Mouse (Mus musculus) right cerebral cortex, adult 18-20 months (tissue): Measurements from ENCODE around the gene Ptprt.

Experiments
- DNase-seq: peaks from one replicate; pipeline ENCODE4 v3.0.0; 2022; ENCODE audit warnings: mixed read lengths

Ptprt gene

GRCm38 (mm10) chr2:161907214-161907613, 753.7 kb downstream of the Ptprt start:
- DNase-seq = peak; percentile 21

DNA sequence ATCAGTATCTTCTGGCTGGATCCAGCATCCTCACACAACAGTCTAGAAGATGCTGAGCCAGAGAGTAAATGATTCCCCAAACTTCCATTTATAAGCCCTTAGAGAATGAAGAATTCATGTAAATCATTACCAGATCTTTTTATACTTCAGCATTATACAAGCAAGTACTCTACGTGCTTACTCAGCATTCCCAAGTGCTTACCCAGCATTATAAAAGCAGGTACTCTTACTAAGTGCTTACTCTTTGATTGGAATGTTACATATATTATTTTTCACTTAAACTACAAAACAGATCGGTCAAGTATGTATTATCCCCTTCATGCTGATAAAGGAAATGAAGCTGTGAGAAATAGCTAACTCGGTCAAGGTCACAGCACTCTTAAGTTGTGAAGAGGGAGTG, 758.8 kb downstream of the Ptprt start:
- DNase-seq = no peak

DNA sequence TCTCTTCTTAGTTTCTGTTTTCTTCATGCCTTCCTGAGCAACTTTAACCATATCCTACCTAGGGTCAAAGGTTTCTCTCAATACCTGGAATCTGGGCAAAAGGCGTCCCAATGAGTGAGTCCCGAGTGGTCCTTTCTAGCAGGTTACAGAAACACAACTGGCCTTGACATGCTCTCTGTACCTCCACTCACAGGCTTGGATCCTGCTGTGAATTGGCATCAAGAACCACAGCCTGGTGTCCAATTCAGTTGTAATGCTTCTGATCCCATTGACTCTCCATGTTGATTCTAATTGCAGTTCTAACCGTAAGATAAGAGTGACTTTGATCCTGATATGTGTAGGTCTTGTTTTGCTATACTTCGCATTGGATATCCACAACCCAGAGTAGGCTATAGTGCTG, 776.5 kb downstream of the Ptprt start:
- DNase-seq = no peak

GRCm38 (mm10) chr2:161882580-161882979, 778.4 kb downstream of the Ptprt start:
- DNase-seq = no peak

DNA sequence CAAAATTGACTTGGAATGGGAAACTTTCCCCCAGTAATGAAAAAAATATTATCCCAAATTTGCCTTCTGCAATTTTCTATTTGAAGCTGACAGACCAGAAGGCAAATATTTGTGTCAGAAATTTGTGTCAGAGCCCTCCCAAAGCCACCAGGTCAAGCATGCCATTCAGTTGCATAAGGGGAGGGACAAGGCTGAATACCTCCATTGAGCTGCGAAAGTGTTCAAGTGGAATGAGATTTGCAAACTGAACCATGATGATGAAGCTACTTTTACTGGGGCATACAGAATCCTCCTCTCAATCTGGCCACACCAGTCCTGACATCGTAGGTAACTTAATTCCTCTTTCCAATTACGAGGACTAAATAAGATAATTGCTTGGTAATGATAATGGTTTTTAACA, 780.0 kb downstream of the Ptprt start:
- no peak for DNase-seq

- DNase-seq = no peak
Observed at GRCm38 (mm10) chr2:161865231-161865630, 795.7 kb downstream of the Ptprt start.

DNA sequence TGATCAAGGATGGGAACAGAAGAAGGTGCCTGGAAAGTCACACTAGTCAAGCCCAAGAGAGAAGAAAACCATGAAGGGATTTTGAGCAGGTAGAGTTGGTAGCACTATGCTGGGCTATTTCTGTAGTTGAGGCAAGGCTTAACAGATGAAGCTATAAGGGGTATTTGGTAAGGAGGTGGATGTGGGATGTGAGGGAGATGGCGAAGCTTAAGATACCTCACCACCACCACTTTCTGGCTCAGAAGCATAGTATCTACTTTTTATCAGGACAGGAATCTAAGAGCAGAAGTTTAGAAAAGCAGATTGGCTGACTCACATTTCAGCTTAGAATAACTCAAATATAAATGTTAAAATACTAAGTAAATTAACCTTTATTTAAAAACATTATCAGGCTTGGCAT, 802.1 kb downstream of the Ptprt start:
- DNase-seq = peak; percentile 10

- no peak for DNase-seq
Observed at GRCm38 (mm10) chr2:161858361-161858760, 802.6 kb downstream of the Ptprt start.

- no peak for DNase-seq
Observed at GRCm38 (mm10) chr2:161835001-161835400, 825.9 kb downstream of the Ptprt start.

DNA sequence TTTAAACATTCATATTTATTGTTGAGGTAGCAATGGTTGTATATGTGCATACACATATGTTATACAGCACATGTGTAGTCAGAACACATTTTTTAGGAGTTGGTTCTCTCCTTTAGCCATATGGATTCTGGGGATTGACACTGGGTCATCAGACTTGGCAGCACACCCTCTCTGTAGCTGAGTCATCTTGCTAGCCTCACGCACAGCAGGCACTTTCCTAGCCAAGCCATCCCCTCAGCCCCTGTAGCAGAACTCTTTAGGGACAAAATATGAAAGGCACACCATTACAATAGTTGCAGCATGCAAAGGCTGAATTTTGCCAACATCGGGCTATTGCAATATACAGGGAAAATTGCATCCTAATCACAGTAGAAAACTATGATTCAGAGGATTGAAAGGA, 827.1 kb downstream of the Ptprt start:
- DNase-seq = no peak

DNA sequence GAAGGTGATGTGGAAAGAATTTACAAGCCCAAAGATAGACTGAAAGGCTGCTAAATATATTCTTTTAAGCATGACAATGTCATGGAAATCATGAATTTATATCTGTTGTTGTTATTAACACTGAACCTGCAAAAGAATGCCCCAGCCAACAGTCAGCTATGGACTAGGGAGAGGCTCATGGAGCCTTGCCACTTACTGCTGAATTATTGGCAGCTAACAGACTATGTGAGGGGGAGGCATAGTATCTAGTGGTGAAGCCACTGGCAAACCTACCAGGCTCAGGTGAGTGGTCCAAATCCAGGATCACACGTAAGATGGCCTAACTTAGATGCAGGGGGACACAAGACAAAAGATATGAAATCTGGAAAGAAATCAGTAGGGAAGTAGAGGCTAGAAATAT, 847.6 kb downstream of the Ptprt start:
- DNase-seq = no peak

DNA sequence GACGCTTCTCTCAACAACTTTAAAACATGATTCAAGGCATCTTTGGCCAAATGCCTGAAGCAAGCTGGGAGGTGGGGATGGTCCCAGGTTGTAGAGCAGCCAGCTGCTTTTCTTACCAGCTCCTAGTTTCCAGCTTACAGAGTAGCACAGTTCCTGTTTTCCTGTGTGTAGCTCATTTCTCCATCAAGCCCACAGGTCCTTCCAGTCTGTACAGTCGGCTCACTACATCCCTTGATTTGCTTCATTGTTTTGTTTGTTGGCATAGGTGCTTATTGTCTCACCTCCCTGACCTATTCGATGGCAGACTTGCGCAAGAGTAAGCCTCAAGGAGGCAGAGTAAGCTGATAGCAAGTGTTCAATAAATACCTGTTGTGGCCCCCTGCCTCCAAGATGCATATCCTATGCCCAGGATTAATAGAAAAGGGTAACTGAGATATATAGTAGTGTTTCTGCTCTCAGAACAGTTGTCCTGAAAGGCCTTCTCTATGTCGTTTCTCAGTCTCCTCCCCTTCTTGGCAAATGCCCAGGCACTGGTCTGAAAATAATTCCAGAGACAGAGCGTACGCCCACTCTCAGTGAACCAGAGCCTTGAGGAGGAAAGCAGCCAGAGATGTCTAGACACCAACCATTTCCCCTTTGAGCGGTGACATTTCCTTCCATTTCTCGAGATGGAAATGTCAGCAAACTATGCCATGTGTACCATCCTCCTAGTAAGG, 852.7 kb downstream of the Ptprt start:
- peak; percentile 69 for DNase-seq

DNA sequence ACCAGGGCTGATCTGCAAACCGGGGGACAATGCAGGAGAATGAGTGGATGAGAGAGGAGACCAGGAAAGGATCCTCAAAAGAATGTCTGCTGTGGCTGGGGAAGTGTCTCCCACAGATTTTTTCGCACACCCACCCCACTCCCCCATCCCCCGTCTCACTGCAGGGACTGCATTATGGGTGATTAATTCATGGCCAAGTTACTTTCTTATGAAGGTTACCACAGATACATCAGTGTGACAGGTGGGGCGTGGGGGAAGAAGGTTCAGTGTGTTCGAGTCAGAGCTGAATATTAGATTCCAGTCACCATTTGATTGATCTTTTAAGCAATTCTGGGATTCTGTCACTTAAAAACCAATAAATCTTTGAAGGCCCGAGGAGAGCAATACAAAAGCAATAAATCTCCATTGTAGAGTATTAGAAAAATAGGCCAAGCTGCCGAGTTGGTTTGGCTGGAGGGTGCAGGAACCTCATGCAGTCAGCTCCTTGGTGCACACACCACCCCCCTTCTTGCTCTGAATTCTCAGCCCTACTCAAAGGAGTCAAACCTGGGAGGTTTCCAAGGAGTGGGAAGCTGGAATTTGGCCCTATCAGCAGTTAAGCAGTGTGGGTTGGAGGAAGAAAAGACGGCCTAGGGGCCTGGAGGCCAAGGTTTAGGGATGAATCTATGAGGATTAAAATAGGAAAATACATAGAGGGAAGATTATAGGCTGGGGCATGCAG, 854.5 kb downstream of the Ptprt start:
- DNase-seq = peak; percentile 49

DNA sequence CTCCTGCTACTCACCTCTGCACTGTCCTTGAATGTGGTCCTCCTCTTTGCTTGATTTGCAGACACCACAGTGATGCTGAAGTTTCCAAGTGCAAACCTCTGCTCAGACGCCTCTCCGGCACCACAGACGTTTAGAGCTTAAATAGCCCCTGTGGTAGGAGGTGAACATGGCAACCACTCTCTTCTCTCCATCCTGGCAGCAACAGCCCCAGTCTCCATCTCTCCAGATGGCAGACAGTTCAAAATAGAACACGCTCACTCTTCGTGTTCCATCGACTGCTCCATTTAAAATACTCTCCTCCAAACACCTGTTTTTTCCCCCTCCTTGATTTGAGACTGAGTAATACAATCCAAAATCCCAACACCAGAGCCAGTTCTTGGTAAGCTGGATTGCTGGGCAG, 861.0 kb downstream of the Ptprt start:
- DNase-seq = peak; percentile 89

GRCm38 (mm10) chr2:161767528-161767927, 893.4 kb downstream of the Ptprt start:
- DNase-seq = no peak

DNA sequence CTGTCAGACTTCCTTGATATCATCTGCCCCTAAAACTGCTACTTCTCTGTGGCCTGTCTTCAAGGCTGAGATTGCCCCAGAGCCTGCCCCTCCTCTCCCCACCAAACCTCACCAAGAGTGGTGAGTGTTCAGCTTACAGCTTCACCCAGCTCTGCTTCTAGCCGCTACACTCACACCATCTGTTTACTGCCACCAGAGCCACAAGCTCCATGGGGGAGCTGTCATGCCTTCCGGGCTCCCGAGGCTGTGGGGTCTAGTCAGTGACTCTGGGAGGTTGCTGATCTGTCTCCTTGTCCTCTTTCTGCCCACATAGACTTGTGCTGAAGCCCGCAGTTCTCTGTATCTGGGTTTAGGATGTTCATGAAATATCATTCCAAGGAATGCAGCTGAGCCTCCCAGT, 947.9 kb downstream of the Ptprt start:
- no peak for DNase-seq

GRCm38 (mm10) chr2:161709316-161709715, 951.6 kb downstream of the Ptprt start:
- no peak for DNase-seq

DNA sequence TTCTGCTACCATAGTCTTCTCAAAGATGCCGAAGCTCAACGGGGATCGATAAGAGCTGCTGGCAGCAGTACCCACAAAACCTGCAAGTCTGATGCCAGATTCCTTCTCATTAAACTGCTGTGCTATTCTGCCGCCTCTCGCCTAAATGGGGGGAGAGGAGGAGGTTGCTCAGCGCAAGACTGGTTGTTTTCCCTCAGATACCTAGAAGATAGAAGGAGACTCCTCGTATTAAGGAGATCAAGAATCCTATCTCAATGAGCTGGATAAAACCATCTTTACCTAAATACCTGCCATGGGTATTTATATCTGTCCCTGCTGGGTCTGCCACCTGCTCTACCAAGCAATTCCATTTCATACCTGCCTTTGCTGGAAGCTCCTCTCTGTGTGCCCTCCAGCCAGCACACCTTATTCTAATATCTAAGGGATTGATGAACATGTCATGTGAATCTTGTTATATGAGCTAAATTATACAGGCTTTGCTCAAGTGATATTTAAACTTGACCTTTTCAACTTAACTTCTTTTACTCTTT, 954.5 kb downstream of the Ptprt start:
- DNase-seq = no peak

DNA sequence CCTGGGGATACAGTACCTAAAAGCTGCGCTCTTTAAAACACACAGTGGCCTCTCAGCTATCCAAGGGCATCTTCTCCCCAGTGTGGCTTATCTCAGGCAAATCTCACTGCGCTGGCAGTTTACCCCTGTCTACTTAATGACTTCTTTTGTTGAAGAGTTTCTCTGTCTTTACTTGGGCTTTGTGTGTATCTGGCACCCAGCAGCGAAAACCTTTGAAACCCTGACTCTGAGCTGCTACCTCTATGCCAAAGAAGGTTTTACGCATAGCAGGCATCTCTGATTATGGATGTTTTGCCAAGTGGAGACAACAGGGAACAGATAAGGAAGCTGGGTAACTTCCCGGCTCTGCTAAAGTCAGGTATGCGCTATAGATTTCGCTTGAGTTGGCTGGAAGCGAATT, 956.1 kb downstream of the Ptprt start:
- no peak for DNase-seq

DNA sequence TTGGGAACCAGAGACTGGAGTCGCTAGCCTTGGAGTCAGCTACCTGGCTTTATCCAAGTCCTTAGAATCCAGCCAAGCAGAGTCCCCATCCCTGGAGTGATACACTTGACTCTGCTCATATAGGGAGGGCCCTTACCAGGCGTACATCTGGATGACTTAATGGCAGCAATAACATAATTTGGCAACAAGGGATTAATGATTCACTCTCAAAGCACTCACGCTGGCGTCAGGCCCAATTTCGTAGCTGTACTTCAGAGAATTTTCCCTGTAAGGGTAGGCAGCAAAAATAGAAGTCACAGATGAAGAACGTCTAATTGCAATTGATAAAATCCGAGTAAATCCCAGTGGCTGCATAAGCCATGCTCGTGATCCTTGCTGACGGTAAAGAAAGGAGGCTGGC, 956.5 kb downstream of the Ptprt start:
- peak; percentile 12 for DNase-seq

DNA sequence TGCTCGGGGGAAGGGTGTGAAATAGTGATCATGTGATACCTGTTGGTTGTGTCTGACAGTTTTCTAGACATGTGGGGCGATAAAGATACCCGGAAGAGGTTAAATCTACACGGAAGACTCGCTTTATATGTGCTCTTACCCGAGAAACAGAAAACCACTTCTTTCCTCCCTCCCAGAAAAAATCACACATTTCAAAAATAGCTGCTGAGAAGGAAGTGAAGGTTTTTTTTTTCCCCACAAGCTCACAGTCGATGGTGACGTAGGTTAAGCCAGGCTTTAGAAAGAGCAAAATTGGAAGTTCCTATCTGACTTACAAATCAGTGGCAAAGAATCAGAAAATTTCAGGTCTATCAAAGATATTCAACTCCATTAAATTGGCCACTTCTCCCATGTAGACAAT, 965.1 kb downstream of the Ptprt start:
- DNase-seq = peak; percentile 13

DNA sequence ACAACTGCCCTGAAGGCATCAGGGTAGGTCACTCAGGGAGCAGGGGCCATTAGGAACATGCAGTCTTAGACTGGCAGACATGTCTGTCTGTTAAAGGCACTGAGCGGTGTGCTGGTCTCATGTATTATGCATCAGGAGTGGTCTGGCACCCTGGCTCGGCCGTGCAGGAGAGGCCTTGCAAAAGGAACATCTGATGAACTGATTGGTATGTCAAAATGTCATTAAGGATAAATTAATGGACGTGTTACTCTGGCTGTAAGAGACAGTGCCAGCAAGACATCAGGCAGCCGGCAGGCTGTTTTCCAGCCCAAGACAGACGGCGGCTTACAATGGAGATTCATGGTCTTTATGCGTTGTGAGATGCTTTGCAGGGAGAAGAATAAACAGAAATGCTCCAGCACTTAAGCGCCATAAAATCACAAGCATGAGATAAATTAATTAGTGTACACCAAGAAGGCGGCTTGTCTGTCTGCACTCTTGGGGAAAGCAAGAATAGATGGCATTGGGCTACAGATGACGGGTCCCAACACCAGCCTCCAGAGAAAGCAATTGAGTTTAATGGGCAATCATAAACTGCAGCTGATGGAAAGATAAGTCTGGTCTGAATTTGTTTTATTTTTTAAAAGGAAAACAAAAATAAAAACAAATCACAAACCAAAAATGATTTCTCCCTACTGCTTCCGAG, 992.5 kb downstream of the Ptprt start:
- DNase-seq = no peak

- DNase-seq = peak; percentile 17
Observed at GRCm38 (mm10) chr2:161661912-161662311, 999.0 kb downstream of the Ptprt start.

- peak; percentile 37 for DNase-seq
Observed at GRCm38 (mm10) chr2:161660827-161661226, 1000.1 kb downstream of the Ptprt start.
